Mouse (Mus musculus): ENCODE measurements around the gene Slc34a2. TPM values are rescaled to one million over a fixed set of nuclear protein-coding genes. Genes with fewer than 3 reads are reported as not detected.

Slc34a2 gene
- polyA plus RNA-seq, 1 experiment from 2014 or later: not detected

GRCm38 (mm10) chr5:53016606-53017005, 21.3 kb upstream of the Slc34a2 start:
- Histone ChIP-seq H3K4me3 (ENCODE audit: low read depth, low read length) (no peak overlapping the region), H3K4me2 (ENCODE audit: low read depth, low read length) (no peak overlapping the region), H3K27ac (ENCODE audit: low read depth, low read length) (no peak overlapping the region), H3K4me1 (ENCODE audit: control insufficient read depth, insufficient read depth, low read length) (no peaks in the 10 kb centered on the region), H3K36me3 (ENCODE audit: control insufficient read depth, insufficient read depth, low read length) (no peaks in the 10 kb centered on the region), H3K9me3 (ENCODE audit: control insufficient read depth, low read length) (no peaks in the 10 kb centered on the region), H3K9ac (replicated peaks; ENCODE audit: low read depth, low read length) (no peak overlapping the region), H3K27me3 (ENCODE audit: control insufficient read depth, insufficient read depth, low read length) (no peaks in the 10 kb centered on the region)
- no peak for ATAC-seq (ENCODE audit: low read depth)
- WGBS: 61% methylated on average over 5 of the region's 5 CpGs

DNA sequence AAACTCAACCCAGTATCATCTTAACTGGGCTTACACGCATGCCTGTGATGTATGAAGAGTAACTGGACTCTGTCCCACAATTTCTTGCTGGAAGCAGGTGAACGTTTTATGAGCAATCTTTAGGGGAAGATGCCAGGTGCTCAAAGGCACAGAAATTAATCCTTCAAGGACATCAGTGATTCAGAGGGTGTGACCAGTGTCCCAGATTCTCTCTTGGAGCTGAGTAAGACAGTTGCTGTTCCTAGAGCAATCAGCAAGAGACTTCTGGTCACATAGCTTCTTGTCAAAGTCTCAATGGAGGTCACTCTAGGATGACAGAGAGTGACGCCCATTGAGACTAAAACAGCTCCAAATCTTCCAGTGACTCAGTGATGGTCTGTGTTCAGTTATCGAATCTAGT, 19.6 kb upstream of the Slc34a2 start:
- WGBS: 88% methylated on average over 4 of the region's 4 CpGs
- Histone ChIP-seq H3K9me3 (ENCODE audit: control insufficient read depth, low read length) (no peaks in the 10 kb centered on the region), H3K4me1 (ENCODE audit: control insufficient read depth, insufficient read depth, low read length) (no peaks in the 10 kb centered on the region), H3K9ac (replicated peaks; ENCODE audit: low read depth, low read length) (no peak overlapping the region), H3K36me3 (ENCODE audit: control insufficient read depth, insufficient read depth, low read length) (no peaks in the 10 kb centered on the region), H3K27me3 (ENCODE audit: control insufficient read depth, insufficient read depth, low read length) (no peaks in the 10 kb centered on the region), H3K27ac (ENCODE audit: low read depth, low read length) (no peak overlapping the region), H3K4me2 (ENCODE audit: low read depth, low read length) (no peak overlapping the region), H3K4me3 (ENCODE audit: low read depth, low read length) (no peak overlapping the region)
- no peak for ATAC-seq (ENCODE audit: low read depth)

GRCm38 (mm10) chr5:53023432-53023831, 14.4 kb upstream of the Slc34a2 start:
- no peak overlapping the region for H3K4me2 ChIP-seq (ENCODE audit: low read depth, low read length)
- no peak for ATAC-seq (ENCODE audit: low read depth)
- H3K27ac ChIP-seq (ENCODE audit: low read depth, low read length): no peak overlapping the region
- no peaks in the 10 kb centered on the region for H3K27me3 ChIP-seq (ENCODE audit: control insufficient read depth, insufficient read depth, low read length)
- H3K4me3 ChIP-seq (ENCODE audit: low read depth, low read length): no peak overlapping the region
- 44% methylated on average over 2 of the region's 2 CpGs for WGBS
- no peaks in the 10 kb centered on the region for H3K4me1 ChIP-seq (ENCODE audit: control insufficient read depth, insufficient read depth, low read length)
- no peaks in the 10 kb centered on the region for H3K36me3 ChIP-seq (ENCODE audit: control insufficient read depth, insufficient read depth, low read length)
- H3K9ac ChIP-seq (replicated peaks; ENCODE audit: low read depth, low read length): no peak overlapping the region
- H3K9me3 ChIP-seq (ENCODE audit: control insufficient read depth, low read length): no peaks in the 10 kb centered on the region

- ATAC-seq (ENCODE audit: low read depth): no peak
- H3K27me3 ChIP-seq (ENCODE audit: control insufficient read depth, insufficient read depth, low read length): no peaks in the 10 kb centered on the region
- H3K4me1 ChIP-seq (ENCODE audit: control insufficient read depth, insufficient read depth, low read length): no peaks in the 10 kb centered on the region
- H3K9ac ChIP-seq (replicated peaks; ENCODE audit: low read depth, low read length): no peak overlapping the region
- H3K9me3 ChIP-seq (ENCODE audit: control insufficient read depth, low read length): no peaks in the 10 kb centered on the region
- no peak overlapping the region for H3K4me3 ChIP-seq (ENCODE audit: low read depth, low read length)
- no peak overlapping the region for H3K4me2 ChIP-seq (ENCODE audit: low read depth, low read length)
- 31% methylated on average over 5 of the region's 5 CpGs for WGBS
- H3K27ac ChIP-seq (ENCODE audit: low read depth, low read length): no peak overlapping the region
- H3K36me3 ChIP-seq (ENCODE audit: control insufficient read depth, insufficient read depth, low read length): no peaks in the 10 kb centered on the region
Observed at GRCm38 (mm10) chr5:53023901-53024300, 14.0 kb upstream of the Slc34a2 start.

DNA sequence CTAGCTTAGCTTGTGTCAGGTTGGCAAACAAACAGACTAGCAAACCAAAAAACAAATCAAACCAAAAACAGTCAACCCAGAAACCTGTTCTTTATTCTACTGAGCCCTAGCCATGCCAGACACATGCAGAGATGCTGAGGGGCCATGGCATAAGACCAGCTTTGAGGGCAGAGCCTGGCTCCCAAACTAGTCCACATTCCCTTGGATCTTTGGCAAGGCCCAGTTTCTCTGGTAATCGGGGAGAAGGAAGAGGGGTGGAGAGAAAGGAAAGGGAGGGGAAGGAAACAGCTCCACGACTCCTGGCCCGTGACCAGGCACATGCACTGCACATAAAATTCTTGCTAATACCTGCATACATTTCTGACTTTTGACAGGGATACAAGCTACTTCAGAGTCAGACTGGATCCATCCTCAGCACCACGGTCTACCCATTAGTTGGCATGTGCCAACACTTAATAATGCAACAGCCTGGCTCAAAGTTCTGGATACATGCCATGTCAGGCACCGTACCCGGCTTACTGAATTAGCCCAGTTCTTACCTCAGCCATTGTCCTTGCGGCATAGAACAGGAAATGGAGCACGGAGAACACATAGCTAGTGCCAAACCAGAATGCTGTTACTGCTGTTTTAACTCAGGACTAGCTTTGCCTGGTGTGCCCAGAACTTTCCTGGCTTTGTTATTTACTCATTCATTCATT, 12.5 kb upstream of the Slc34a2 start:
- Histone ChIP-seq H3K9me3 (ENCODE audit: control insufficient read depth, low read length) (no peaks in the 10 kb centered on the region), H3K27me3 (ENCODE audit: control insufficient read depth, insufficient read depth, low read length) (no peaks in the 10 kb centered on the region), H3K4me2 (ENCODE audit: low read depth, low read length) (no peak overlapping the region), H3K9ac (replicated peaks; ENCODE audit: low read depth, low read length) (no peak overlapping the region), H3K4me3 (ENCODE audit: low read depth, low read length) (no peak overlapping the region), H3K27ac (ENCODE audit: low read depth, low read length) (no peak overlapping the region), H3K4me1 (ENCODE audit: control insufficient read depth, insufficient read depth, low read length) (no peaks in the 10 kb centered on the region), H3K36me3 (ENCODE audit: control insufficient read depth, insufficient read depth, low read length) (no peaks in the 10 kb centered on the region)
- 86% methylated on average over 8 of the region's 8 CpGs for WGBS
- no peak for ATAC-seq (ENCODE audit: low read depth)

DNA sequence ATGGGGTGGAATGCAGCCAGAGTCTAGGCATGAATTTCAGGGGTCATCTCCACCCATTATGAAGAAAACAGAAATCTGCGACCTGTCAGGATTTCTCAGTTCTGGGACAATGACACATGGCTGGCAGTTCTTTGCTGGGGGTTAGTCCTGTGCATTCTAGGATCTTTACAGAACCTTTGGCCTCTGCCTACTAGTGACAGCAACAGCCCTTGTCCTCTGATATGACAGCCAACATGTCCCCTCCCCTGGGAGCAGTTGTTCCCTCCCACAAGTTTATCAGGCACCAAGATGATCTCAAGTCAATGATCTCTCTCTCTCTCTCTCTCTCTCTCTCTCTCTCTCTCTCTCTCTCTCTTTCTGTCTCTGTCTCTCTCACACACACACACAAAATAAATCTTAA, 6.5 kb upstream of the Slc34a2 start:
- Histone ChIP-seq H3K4me1 (ENCODE audit: control insufficient read depth, insufficient read depth, low read length) (no peaks in the 10 kb centered on the region), H3K27me3 (ENCODE audit: control insufficient read depth, insufficient read depth, low read length) (no peaks in the 10 kb centered on the region), H3K27ac (ENCODE audit: low read depth, low read length) (no peak overlapping the region), H3K4me3 (ENCODE audit: low read depth, low read length) (no peak overlapping the region), H3K4me2 (ENCODE audit: low read depth, low read length) (no peak overlapping the region), H3K9me3 (ENCODE audit: control insufficient read depth, low read length) (no peaks in the 10 kb centered on the region), H3K9ac (replicated peaks; ENCODE audit: low read depth, low read length) (no peak overlapping the region), H3K36me3 (ENCODE audit: control insufficient read depth, insufficient read depth, low read length) (no peaks in the 10 kb centered on the region)
- no peak for ATAC-seq (ENCODE audit: low read depth)
- WGBS: 79% methylated on average over 1 of the region's 1 CpGs

GRCm38 (mm10) chr5:53042034-53042748, 4.3 kb downstream of the Slc34a2 start:
- Histone ChIP-seq H3K27me3 (ENCODE audit: control insufficient read depth, insufficient read depth, low read length) (no peaks in the 10 kb centered on the region), H3K36me3 (ENCODE audit: control insufficient read depth, insufficient read depth, low read length) (no peaks in the 10 kb centered on the region), H3K27ac (ENCODE audit: low read depth, low read length) (no peak overlapping the region), H3K4me3 (ENCODE audit: low read depth, low read length) (no peak overlapping the region), H3K9ac (replicated peaks; ENCODE audit: low read depth, low read length) (no peak overlapping the region), H3K9me3 (ENCODE audit: control insufficient read depth, low read length) (no peaks in the 10 kb centered on the region), H3K4me2 (ENCODE audit: low read depth, low read length) (no peak overlapping the region), H3K4me1 (ENCODE audit: control insufficient read depth, insufficient read depth, low read length) (no peaks in the 10 kb centered on the region)
- ATAC-seq (ENCODE audit: low read depth): no peak
- WGBS: 41% methylated on average over 5 of the region's 5 CpGs

- no peak overlapping the region for H3K9ac ChIP-seq (replicated peaks; ENCODE audit: low read depth, low read length)
- no peaks in the 10 kb centered on the region for H3K4me1 ChIP-seq (ENCODE audit: control insufficient read depth, insufficient read depth, low read length)
- no peak overlapping the region for H3K27ac ChIP-seq (ENCODE audit: low read depth, low read length)
- H3K4me3 ChIP-seq (ENCODE audit: low read depth, low read length): no peak overlapping the region
- no peaks in the 10 kb centered on the region for H3K9me3 ChIP-seq (ENCODE audit: control insufficient read depth, low read length)
- no peaks in the 10 kb centered on the region for H3K36me3 ChIP-seq (ENCODE audit: control insufficient read depth, insufficient read depth, low read length)
- ATAC-seq (ENCODE audit: low read depth): no peak
- no peak overlapping the region for H3K4me2 ChIP-seq (ENCODE audit: low read depth, low read length)
- whole genome bisulfite sequencing: 92% methylated on average over 8 of the region's 8 CpGs
- no peaks in the 10 kb centered on the region for H3K27me3 ChIP-seq (ENCODE audit: control insufficient read depth, insufficient read depth, low read length)
Observed at GRCm38 (mm10) chr5:53042771-53043371, 5.0 kb downstream of the Slc34a2 start.

GRCm38 (mm10) chr5:53043716-53044115, 5.8 kb downstream of the Slc34a2 start:
- no peak for ATAC-seq (ENCODE audit: low read depth)
- no peaks in the 10 kb centered on the region for H3K4me1 ChIP-seq (ENCODE audit: control insufficient read depth, insufficient read depth, low read length)
- no peak overlapping the region for H3K9ac ChIP-seq (replicated peaks; ENCODE audit: low read depth, low read length)
- H3K36me3 ChIP-seq (ENCODE audit: control insufficient read depth, insufficient read depth, low read length): no peaks in the 10 kb centered on the region
- H3K27ac ChIP-seq (ENCODE audit: low read depth, low read length): no peak overlapping the region
- peaks cover 5% of the 10 kb centered on the region; the same call in 1 of the 2 replicates for H3K27me3 ChIP-seq (ENCODE audit: control insufficient read depth, insufficient read depth, low read length)
- no peaks in the 10 kb centered on the region for H3K9me3 ChIP-seq (ENCODE audit: control insufficient read depth, low read length)
- WGBS: 32% methylated on average over 1 of the region's 1 CpGs
- no peak overlapping the region for H3K4me3 ChIP-seq (ENCODE audit: low read depth, low read length)
- no peak overlapping the region for H3K4me2 ChIP-seq (ENCODE audit: low read depth, low read length)

Measured in neural tube, embryonic 14.5 days (tissue).